Mouse (Mus musculus): ENCODE results near the gene Mbd3. TPM values are rescaled to one million over a fixed set of nuclear protein-coding genes. Genes with fewer than 3 reads are reported as not detected.

The Mbd3 gene
- polyA plus RNA-seq, 1 experiment: 81.3 TPM

GRCm38 (mm10) chr10:80356737-80357136, 42.6 kb downstream of the Mbd3 start:
- no peak for TF ChIP-seq EP300 (IDR thresholded peaks at IDR 0.05; ENCODE audit: insufficient read depth, low read depth, low read length)
- H3K9ac ChIP-seq (ENCODE audit: low read depth, poor library complexity, severe bottlenecking): peak overlapping the region; percentile 75
- peak overlapping the region; percentile 54 for H3K4me3 ChIP-seq (ENCODE audit: low read depth, low read length)
- no peak overlapping the region for H3K27ac ChIP-seq (ENCODE audit: insufficient read depth, low read length)
- H3K27me3 ChIP-seq (ENCODE audit: control insufficient read depth, insufficient read depth, low read length, poor library complexity, severe bottlenecking): no peaks in the 10 kb centered on the region
- no peaks in the 10 kb centered on the region for H3K36me3 ChIP-seq (ENCODE audit: control insufficient read depth, insufficient read depth, low read length, poor library complexity, severe bottlenecking)
- no peaks in the 10 kb centered on the region for H3K9me3 ChIP-seq (replicated peaks; ENCODE audit: control insufficient read depth, insufficient read depth, low read length, poor library complexity, severe bottlenecking)
- H3K4me1 ChIP-seq (ENCODE audit: control insufficient read depth, insufficient read depth, low read length): no peaks in the 10 kb centered on the region

- H3K36me3 ChIP-seq (ENCODE audit: control insufficient read depth, insufficient read depth, low read length, poor library complexity, severe bottlenecking): no peaks in the 10 kb centered on the region
- no peak within 1 kb of the TSS for H3K27ac ChIP-seq (ENCODE audit: insufficient read depth, low read length)
- H3K9me3 ChIP-seq (replicated peaks; ENCODE audit: control insufficient read depth, insufficient read depth, low read length, poor library complexity, severe bottlenecking): no peaks in the 10 kb centered on the region
- TF ChIP-seq CTCF (IDR thresholded peaks at IDR 0.05; ENCODE audit: low read depth, low read length) (no peak), EP300 (IDR thresholded peaks at IDR 0.05; ENCODE audit: insufficient read depth, low read depth, low read length) (no peak), POLR2A (IDR thresholded peaks at IDR 0.05; ENCODE audit: insufficient read depth, low read length) (no peak)
- peak within 1 kb of the TSS; percentile 75 for H3K9ac ChIP-seq (ENCODE audit: low read depth, poor library complexity, severe bottlenecking)
- H3K4me1 ChIP-seq (ENCODE audit: control insufficient read depth, insufficient read depth, low read length): no peaks in the 10 kb centered on the region
- H3K4me3 ChIP-seq (ENCODE audit: low read depth, low read length): peak within 1 kb of the TSS; percentile 54
- no peaks in the 10 kb centered on the region for H3K27me3 ChIP-seq (ENCODE audit: control insufficient read depth, insufficient read depth, low read length, poor library complexity, severe bottlenecking)
These were observed 43.2 kb downstream of the Mbd3 start, which contains the start of gene Plk5 for GRCm38 (mm10) chr10:80356001-80356682. Plk5 (plus strand) TSS chr10:80356459.

- Histone ChIP-seq H3K27ac (ENCODE audit: insufficient read depth, low read length) (no peak overlapping the region), H3K36me3 (ENCODE audit: control insufficient read depth, insufficient read depth, low read length, poor library complexity, severe bottlenecking) (no peaks in the 10 kb centered on the region), H3K9ac (ENCODE audit: low read depth, poor library complexity, severe bottlenecking) (no peak overlapping the region), H3K4me3 (ENCODE audit: low read depth, low read length) (no peak overlapping the region), H3K9me3 (replicated peaks; ENCODE audit: control insufficient read depth, insufficient read depth, low read length, poor library complexity, severe bottlenecking) (no peaks in the 10 kb centered on the region), H3K4me1 (ENCODE audit: control insufficient read depth, insufficient read depth, low read length) (no peaks in the 10 kb centered on the region), H3K27me3 (ENCODE audit: control insufficient read depth, insufficient read depth, low read length, poor library complexity, severe bottlenecking) (no peaks in the 10 kb centered on the region)
- no peak for TF ChIP-seq CTCF (IDR thresholded peaks at IDR 0.05; ENCODE audit: low read depth, low read length)
These were observed 43.9 kb downstream of the Mbd3 start for GRCm38 (mm10) chr10:80355431-80355830.

GRCm38 (mm10) chr10:80352727-80353126, 46.6 kb downstream of the Mbd3 start:
- H3K9me3 ChIP-seq (replicated peaks; ENCODE audit: control insufficient read depth, insufficient read depth, low read length, poor library complexity, severe bottlenecking): no peaks in the 10 kb centered on the region
- H3K4me3 ChIP-seq (ENCODE audit: low read depth, low read length): no peak overlapping the region
- no peak overlapping the region for H3K27ac ChIP-seq (ENCODE audit: insufficient read depth, low read length)
- H3K4me1 ChIP-seq (ENCODE audit: control insufficient read depth, insufficient read depth, low read length): no peaks in the 10 kb centered on the region
- H3K27me3 ChIP-seq (ENCODE audit: control insufficient read depth, insufficient read depth, low read length, poor library complexity, severe bottlenecking): no peaks in the 10 kb centered on the region
- no peak overlapping the region for H3K9ac ChIP-seq (ENCODE audit: low read depth, poor library complexity, severe bottlenecking)
- TF ChIP-seq EP300 (IDR thresholded peaks at IDR 0.05; ENCODE audit: insufficient read depth, low read depth, low read length): no peak
- TF ChIP-seq CTCF (IDR thresholded peaks at IDR 0.05; ENCODE audit: low read depth, low read length): no peak
- TF ChIP-seq POLR2A (IDR thresholded peaks at IDR 0.05; ENCODE audit: insufficient read depth, low read length): no peak
- no peaks in the 10 kb centered on the region for H3K36me3 ChIP-seq (ENCODE audit: control insufficient read depth, insufficient read depth, low read length, poor library complexity, severe bottlenecking)

- Histone ChIP-seq H3K4me1 (ENCODE audit: control insufficient read depth, insufficient read depth, low read length) (no peaks in the 10 kb centered on the region), H3K27me3 (ENCODE audit: control insufficient read depth, insufficient read depth, low read length, poor library complexity, severe bottlenecking) (no peaks in the 10 kb centered on the region), H3K4me3 (ENCODE audit: low read depth, low read length) (no peak overlapping the region), H3K9me3 (replicated peaks; ENCODE audit: control insufficient read depth, insufficient read depth, low read length, poor library complexity, severe bottlenecking) (no peaks in the 10 kb centered on the region), H3K36me3 (ENCODE audit: control insufficient read depth, insufficient read depth, low read length, poor library complexity, severe bottlenecking) (no peaks in the 10 kb centered on the region), H3K9ac (ENCODE audit: low read depth, poor library complexity, severe bottlenecking) (no peak overlapping the region), H3K27ac (ENCODE audit: insufficient read depth, low read length) (no peak overlapping the region)
- TF ChIP-seq CTCF (IDR thresholded peaks at IDR 0.05; ENCODE audit: low read depth, low read length) (no peak), EP300 (IDR thresholded peaks at IDR 0.05; ENCODE audit: insufficient read depth, low read depth, low read length) (no peak), POLR2A (IDR thresholded peaks at IDR 0.05; ENCODE audit: insufficient read depth, low read length) (no peak)
These were observed 47.5 kb downstream of the Mbd3 start for GRCm38 (mm10) chr10:80351896-80352295.

GRCm38 (mm10) chr10:80350292-80350691, 49.1 kb downstream of the Mbd3 start:
- no peak overlapping the region for H3K27ac ChIP-seq (ENCODE audit: insufficient read depth, low read length)
- H3K9ac ChIP-seq (ENCODE audit: low read depth, poor library complexity, severe bottlenecking): no peak overlapping the region
- TF ChIP-seq EP300 (IDR thresholded peaks at IDR 0.05; ENCODE audit: insufficient read depth, low read depth, low read length): no peak
- peak; percentile 93 for TF ChIP-seq CTCF (IDR thresholded peaks at IDR 0.05; ENCODE audit: low read depth, low read length)
- no peaks in the 10 kb centered on the region for H3K9me3 ChIP-seq (replicated peaks; ENCODE audit: control insufficient read depth, insufficient read depth, low read length, poor library complexity, severe bottlenecking)
- no peak overlapping the region for H3K4me3 ChIP-seq (ENCODE audit: low read depth, low read length)
- no peaks in the 10 kb centered on the region for H3K36me3 ChIP-seq (ENCODE audit: control insufficient read depth, insufficient read depth, low read length, poor library complexity, severe bottlenecking)
- H3K27me3 ChIP-seq (ENCODE audit: control insufficient read depth, insufficient read depth, low read length, poor library complexity, severe bottlenecking): no peaks in the 10 kb centered on the region
- H3K4me1 ChIP-seq (ENCODE audit: control insufficient read depth, insufficient read depth, low read length): no peaks in the 10 kb centered on the region

Data from ES-Bruce4 (cell line).